Mouse (Mus musculus): ENCODE measurements around the gene Casc3. TPM values are rescaled to one million over a fixed set of nuclear protein-coding genes. Genes with fewer than 3 reads are reported as not detected.

Casc3 gene
- polyA plus RNA-seq (2012; rRNA removed; ENCODE audit: low replicate concordance), result 37.2 and 39.8 TPM in 2 replicates

DNA sequence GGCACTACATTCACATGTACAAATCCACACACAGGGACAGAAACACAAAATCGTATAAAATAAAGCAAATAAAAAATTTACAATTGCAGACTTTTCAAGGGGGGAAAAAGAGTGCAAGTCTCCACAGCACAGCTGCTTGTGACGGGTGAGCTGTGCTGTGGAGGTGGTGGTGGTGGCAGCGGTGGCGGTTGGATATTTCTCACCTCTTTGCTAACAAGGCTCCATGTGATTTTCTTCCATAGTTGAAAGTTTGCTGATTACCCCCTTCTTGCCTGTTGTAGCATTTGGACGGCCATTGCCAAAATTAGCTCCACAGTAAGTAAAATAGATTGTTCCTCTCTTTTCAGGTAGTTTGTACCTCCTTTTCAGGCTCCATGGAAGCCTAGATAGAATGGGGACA is at the start of gene Casc3:
Gene Casc3 (plus strand): TSS at position 301 of the 400 bp plus-strand sequence.

GRCm38 (mm10) chr11:98774582-98775347 is 29.9 kb upstream of the Casc3 start, which contains the start of gene Nr1d1:
Nr1d1 (minus strand) TSS chr11:98775333.

GRCm38 (mm10) chr11:98795015-98795713 is 9.5 kb upstream of the Casc3 start, which contains the start of gene Msl1:
Msl1 (plus strand) TSS chr11:98795516.

DNA sequence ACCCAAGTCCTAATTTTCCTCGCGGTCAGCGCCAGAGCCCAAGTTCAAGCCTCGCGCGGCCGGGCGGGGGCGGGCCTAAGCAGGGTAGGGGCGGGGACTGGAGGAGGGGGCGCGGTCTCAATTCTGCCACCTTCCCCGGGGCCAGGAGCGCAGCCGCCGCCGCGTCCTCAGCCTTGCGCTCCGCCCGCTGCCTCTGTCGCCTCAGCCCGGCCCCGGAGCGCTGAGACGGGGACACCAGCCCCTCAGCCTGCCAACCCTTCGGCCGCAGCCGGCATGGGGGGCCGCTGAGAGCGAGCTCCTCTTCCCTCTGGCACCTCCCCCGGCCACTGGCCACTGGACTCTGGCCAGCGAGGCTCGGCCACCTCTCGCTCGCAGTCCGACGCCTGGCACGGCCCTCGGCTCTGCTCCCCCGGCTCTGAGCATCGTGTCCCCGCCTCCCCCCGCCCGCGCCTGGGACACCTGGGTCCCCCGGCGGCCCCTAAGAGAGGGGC is 32.0 kb downstream of the Casc3 start, which contains the start of gene Rapgefl1:
Gene Rapgefl1 (plus strand): TSS at position 135 of the 491 bp plus-strand sequence.

GRCm38 (mm10) chr11:98863028-98863750 is 58.5 kb downstream of the Casc3 start, which contains the start of gene Wipf2:
Wipf2 (plus strand) TSS chr11:98863638.

Other genes with a start within 250 kb of the Casc3 start
- gene Ormdl3, start 217.5 kb upstream of the Casc3 start, polyA plus RNA-seq (2012; rRNA removed; ENCODE audit: low replicate concordance), result 218 and 235 TPM in 2 replicates
- gene Lrrc3c, start 206.6 kb upstream of the Casc3 start, polyA plus RNA-seq (2012; rRNA removed; ENCODE audit: low replicate concordance), result not detected in 2 replicates
- not detected in 2 replicates for gene Gm12355, start 179.2 kb upstream of the Casc3 start, polyA plus RNA-seq (2012; rRNA removed; ENCODE audit: low replicate concordance)
- 0.52 TPM in 1 of 2 replicates, not detected in the other for gene Gsdma3, start 178.5 kb upstream of the Casc3 start, polyA plus RNA-seq (2012; rRNA removed; ENCODE audit: low replicate concordance)
- gene Gsdma2, start 158.1 kb upstream of the Casc3 start, polyA plus RNA-seq (2012; rRNA removed; ENCODE audit: low replicate concordance), result not detected in 2 replicates
- gene Gsdma, start 140.6 kb upstream of the Casc3 start, polyA plus RNA-seq (2012; rRNA removed; ENCODE audit: low replicate concordance), result 0.05 and 0.52 TPM in 2 replicates
- gene Psmd3, start 122.4 kb upstream of the Casc3 start, polyA plus RNA-seq (2012; rRNA removed; ENCODE audit: low replicate concordance), result 169 and 195 TPM in 2 replicates
- 1.1 and 1.7 TPM in 2 replicates for gene Csf3, start 103.6 kb upstream of the Casc3 start, polyA plus RNA-seq (2012; rRNA removed; ENCODE audit: low replicate concordance)
- gene Med24, start 75.5 kb upstream of the Casc3 start, polyA plus RNA-seq (2012; rRNA removed; ENCODE audit: low replicate concordance), result 75.8 and 98.2 TPM in 2 replicates
- gene Thra, start 64.3 kb upstream of the Casc3 start, polyA plus RNA-seq (2012; rRNA removed; ENCODE audit: low replicate concordance), result 88.4 and 134 TPM in 2 replicates
- gene Nr1d1, start 29.6 kb upstream of the Casc3 start, polyA plus RNA-seq (2012; rRNA removed; ENCODE audit: low replicate concordance), result 163 and 226 TPM in 2 replicates
- gene Msl1, start 9.4 kb upstream of the Casc3 start, polyA plus RNA-seq (2012; rRNA removed; ENCODE audit: low replicate concordance), result 38.4 and 55.7 TPM in 2 replicates
- 11.6 and 16.3 TPM in 2 replicates for gene Rapgefl1, start 31.9 kb downstream of the Casc3 start, polyA plus RNA-seq (2012; rRNA removed; ENCODE audit: low replicate concordance)
- 10.4 and 20.9 TPM in 2 replicates for gene Wipf2, start 58.7 kb downstream of the Casc3 start, polyA plus RNA-seq (2012; rRNA removed; ENCODE audit: low replicate concordance)
- 0.30 and 0.56 TPM in 2 replicates for gene Cdc6, start 102.9 kb downstream of the Casc3 start, polyA plus RNA-seq (2012; rRNA removed; ENCODE audit: low replicate concordance)
- 29.7 and 75.4 TPM in 2 replicates for gene Rara, start 122.9 kb downstream of the Casc3 start, polyA plus RNA-seq (2012; rRNA removed; ENCODE audit: low replicate concordance)
- 0.14 and 1.6 TPM in 2 replicates for gene Gjd3, start 178.1 kb downstream of the Casc3 start, polyA plus RNA-seq (2012; rRNA removed; ENCODE audit: low replicate concordance)
- gene Top2a, start 219.3 kb downstream of the Casc3 start, polyA plus RNA-seq (2012; rRNA removed; ENCODE audit: low replicate concordance), result 1.7 and 2.0 TPM in 2 replicates
- gene Igfbp4, start 236.3 kb downstream of the Casc3 start, polyA plus RNA-seq (2012; rRNA removed; ENCODE audit: low replicate concordance), result 630 and 848 TPM in 2 replicates

Data from mammary gland, adult 2 months (tissue).